Mouse (Mus musculus) urinary bladder, adult 2 months (tissue): Measurements from ENCODE around the gene Olfr1089. TPM values are rescaled to one million over a fixed set of nuclear protein-coding genes. Genes with fewer than 3 reads are reported as not detected.

Experiments used
- DNase-seq: peaks from one replicate; pipeline ENCODE4 v3.0.0; 2022; ENCODE audit warnings: low spot score
- polyA plus RNA-seq: library from polyadenylated mRNA; depleted of rRNA; stranded (reverse); fragments of >200 nt; gene quantifications from 2 replicates; pipeline ENCODE4 v1.2.3, GENCODE M21; 2012; rRNA removed

The Olfr1089 gene
- polyA plus RNA-seq = not detected in 2 replicates

DNA sequence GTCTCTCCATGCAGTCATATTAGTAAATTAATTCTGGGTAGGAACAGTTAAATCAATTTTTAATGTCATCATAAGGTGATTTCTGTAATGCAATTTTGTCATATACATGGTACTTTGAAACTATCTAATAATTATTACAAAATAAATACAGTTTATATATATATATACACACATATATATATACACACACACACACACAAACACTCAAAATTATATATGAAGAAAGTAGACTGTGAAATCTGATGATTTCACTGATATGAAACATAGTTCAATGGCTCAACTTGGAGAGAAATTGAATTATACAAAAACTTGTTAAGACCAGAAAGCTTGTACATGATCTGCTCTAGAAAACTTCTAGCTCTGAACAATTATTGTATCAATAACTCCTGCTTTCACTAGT is at the start of gene Olfr1089:
Olfr1089 (minus strand) TSS at position 101 of the 400 bp plus-strand sequence.
- no peak for DNase-seq

DNA sequence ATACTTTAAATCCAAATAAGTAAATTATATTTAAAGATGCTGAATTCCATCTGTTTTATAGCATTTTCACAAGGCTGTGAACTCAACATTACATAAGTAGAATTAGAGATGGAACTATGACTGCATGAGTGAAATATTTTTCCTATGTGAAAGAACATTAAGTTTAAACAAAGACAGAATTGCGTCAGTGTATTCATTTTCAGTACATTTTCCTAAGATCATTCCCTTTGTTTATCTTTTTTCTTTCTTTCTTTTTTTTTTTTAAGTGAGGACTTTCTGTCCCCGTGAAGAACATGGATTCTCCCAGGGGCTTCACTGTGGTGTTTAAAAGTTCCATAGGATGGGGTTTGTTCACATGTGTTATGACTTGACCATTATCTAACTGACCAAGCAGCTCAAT is 48.7 kb upstream of the Olfr1089 start, which contains the start of gene Olfr1093:
Olfr1093 (plus strand) TSS at position 301 of the 400 bp plus-strand sequence.
- no peak for DNase-seq

DNA sequence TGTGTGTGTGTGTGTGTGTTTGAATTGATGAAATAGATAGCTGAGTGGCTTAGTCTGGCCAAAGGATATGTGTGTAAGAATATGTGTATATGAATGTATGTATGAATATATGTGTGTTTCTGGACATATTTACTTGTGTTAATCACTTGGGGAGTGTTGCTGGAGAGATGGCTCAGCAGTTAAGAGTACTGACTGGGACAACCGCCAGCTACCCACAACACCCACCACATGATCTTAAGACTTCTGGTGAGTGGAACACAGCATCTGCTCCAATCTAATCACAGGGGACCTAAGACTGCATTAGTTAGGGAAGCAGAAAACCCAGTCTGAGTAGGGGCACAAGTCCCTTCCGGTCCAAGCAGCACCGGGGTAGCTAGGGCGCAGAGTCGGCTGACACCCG is 27.5 kb upstream of the Olfr1089 start:
- no peak for DNase-seq

DNA sequence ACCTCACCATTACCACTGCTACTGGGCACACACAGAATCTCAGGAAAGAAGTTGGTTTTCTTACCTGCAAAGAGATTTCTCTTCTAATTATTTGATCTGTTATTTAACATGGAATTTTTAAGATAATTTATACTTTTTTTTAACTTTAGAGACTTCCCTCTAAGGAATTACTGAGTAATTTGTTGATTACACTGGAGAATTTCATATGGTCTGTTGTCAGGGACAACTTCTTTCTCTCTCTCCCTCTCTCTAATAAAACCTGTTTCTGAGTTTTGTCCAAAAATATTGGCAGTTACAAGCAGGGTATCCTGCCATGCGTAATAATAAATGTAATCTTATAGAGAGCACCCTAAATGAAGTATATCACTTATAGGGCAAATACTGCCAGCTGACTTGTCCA is 25.4 kb upstream of the Olfr1089 start, which contains the start of gene Olfr1090:
Olfr1090 (minus strand) TSS at position 101 of the 400 bp plus-strand sequence.
- DNase-seq = no peak

DNA sequence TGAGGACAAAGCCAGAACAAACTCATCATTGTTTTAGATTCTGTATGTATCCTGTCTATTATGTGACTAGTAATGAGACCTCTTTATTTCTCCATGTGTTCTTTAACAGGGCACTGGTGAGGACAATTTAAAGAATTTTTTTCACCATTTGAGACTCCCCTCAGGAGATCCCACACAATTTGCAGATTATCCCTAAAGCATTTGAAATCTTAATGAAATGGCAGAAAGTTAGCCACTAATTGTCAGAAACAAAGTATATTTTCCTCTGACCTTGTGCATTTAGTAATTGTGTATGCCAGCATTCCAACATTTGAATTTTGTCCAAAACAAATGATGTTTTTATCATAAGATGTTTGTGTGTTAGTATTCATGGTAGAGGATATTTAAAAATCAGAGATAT is 35.2 kb downstream of the Olfr1089 start, which contains the start of gene Olfr1087:
Olfr1087 (minus strand) TSS at position 101 of the 400 bp plus-strand sequence.
- no peak for DNase-seq

Other genes with a start within 250 kb of the Olfr1089 start
- not detected in 2 replicates for gene Olfr228, start 246.3 kb downstream of the Olfr1089 start, polyA plus RNA-seq
- gene Olfr1076, start 225.2 kb downstream of the Olfr1089 start, polyA plus RNA-seq = not detected in 2 replicates
- gene Olfr1079, start 191.2 kb downstream of the Olfr1089 start, polyA plus RNA-seq = not detected in 2 replicates
- gene Olfr1080, start 175.5 kb downstream of the Olfr1089 start, polyA plus RNA-seq = not detected in 2 replicates
- gene Olfr1082, start 134.7 kb downstream of the Olfr1089 start, polyA plus RNA-seq = not detected in 2 replicates
- not detected in 2 replicates for gene Olfr1084, start 94.0 kb downstream of the Olfr1089 start, polyA plus RNA-seq
- gene Olfr1085, start 71.7 kb downstream of the Olfr1089 start, polyA plus RNA-seq = not detected in 2 replicates
- gene Olfr1086, start 53.6 kb downstream of the Olfr1089 start, polyA plus RNA-seq = not detected in 2 replicates
- not detected in 2 replicates for gene Olfr1087, start 35.3 kb downstream of the Olfr1089 start, polyA plus RNA-seq
- not detected in 2 replicates for gene Olfr1090, start 25.3 kb upstream of the Olfr1089 start, polyA plus RNA-seq
- not detected in 2 replicates for gene Olfr1093, start 48.8 kb upstream of the Olfr1089 start, polyA plus RNA-seq
- not detected in 2 replicates for gene Olfr141, start 76.3 kb upstream of the Olfr1089 start, polyA plus RNA-seq
- gene Olfr1094, start 91.0 kb upstream of the Olfr1089 start, polyA plus RNA-seq = not detected in 2 replicates
- gene Olfr1095, start 118.0 kb upstream of the Olfr1089 start, polyA plus RNA-seq = not detected in 2 replicates
- not detected in 2 replicates for gene Gm13723, start 141.1 kb upstream of the Olfr1089 start, polyA plus RNA-seq
- gene Olfr1097, start 158.5 kb upstream of the Olfr1089 start, polyA plus RNA-seq = not detected in 2 replicates
- not detected in 2 replicates for gene Olfr1098, start 190.8 kb upstream of the Olfr1089 start, polyA plus RNA-seq
- gene Olfr1099, start 227.0 kb upstream of the Olfr1089 start, polyA plus RNA-seq = not detected in 2 replicates
- not detected in 2 replicates for gene Olfr1100, start 246.3 kb upstream of the Olfr1089 start, polyA plus RNA-seq